Mouse (Mus musculus): ENCODE data around the gene Mboat1. TPM values are rescaled to one million over a fixed set of nuclear protein-coding genes. Genes with fewer than 3 reads are reported as not detected.

Gene Mboat1
- total RNA-seq (2021) = 1 to 10 TPM; 1.5 to 2.2 TPM
- long read RNA-seq, experiment 1, partial matches to known transcripts = 0 of 1 reads
- long read RNA-seq, experiment 1, other reads (novel, unspliced or antisense) = 0 of 1 reads
- long read RNA-seq, experiment 2, partial matches to known transcripts = 0 of 1 reads
- long read RNA-seq, experiment 2, other reads (novel, unspliced or antisense) = 1 of 1 reads

DNA sequence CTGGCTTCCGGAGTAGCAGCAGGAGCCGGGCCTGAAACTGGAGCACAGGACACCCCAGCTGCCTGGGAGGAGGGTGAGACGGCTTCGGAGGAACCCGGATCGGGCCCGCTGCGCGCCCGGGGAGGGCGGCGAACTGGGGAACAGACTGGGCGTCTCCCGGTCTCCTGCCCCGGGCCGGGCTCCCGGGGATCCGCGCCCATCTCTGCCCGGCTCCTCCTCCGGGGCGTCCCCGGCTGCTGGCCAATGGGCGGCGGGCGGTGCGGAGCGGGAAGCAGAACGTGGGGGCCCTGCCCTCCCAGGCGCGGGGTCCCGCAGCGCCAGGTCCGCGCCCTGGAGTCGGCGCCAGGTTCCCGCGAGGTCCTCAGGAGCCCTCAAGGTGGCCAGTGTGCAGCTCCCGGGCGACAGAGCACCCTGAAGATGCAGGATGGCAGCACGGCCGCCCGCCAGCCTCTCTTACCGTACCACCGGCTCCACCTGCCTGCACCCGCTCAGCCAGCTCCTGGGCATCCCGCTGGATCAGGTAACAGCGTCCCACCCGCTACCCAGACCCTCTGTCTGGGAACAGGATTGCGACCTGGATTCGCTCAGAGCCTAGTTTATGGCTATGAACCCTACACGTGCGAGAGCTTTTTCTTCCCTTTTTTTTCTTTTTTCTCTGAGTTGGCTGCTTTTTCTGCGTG, at the start of gene Mboat1:
Mboat1 (plus strand) TSS at position 247 of the 680 bp plus-strand sequence.
- peak within 1 kb of the TSS; percentile 64 for H3K27ac ChIP-seq
- H3K4me3 ChIP-seq = peak within 1 kb of the TSS; percentile 68
- peak; percentile 26 to 57 for DNase-seq (ENCODE audit: low spot score in 2 of 2)
- peak; percentile 19 for TF ChIP-seq CTCF (conservative IDR thresholded peaks at IDR 0.05)

- TF ChIP-seq CTCF (conservative IDR thresholded peaks at IDR 0.05) = peak; percentile 82
- no peak for DNase-seq (ENCODE audit: low spot score in 2 of 2)
- no peak overlapping the region for H3K4me3 ChIP-seq
- H3K27ac ChIP-seq = no peak overlapping the region
Observed at GRCm38 (mm10) chr13:30093086-30093485, 43.2 kb upstream of the Mboat1 start.

- Histone ChIP-seq H3K27ac (no peak overlapping the region), H3K4me3 (no peak overlapping the region)
- DNase-seq (ENCODE audit: low spot score in 2 of 2) = no peak
- TF ChIP-seq CTCF (conservative IDR thresholded peaks at IDR 0.05) = no peak
Observed at GRCm38 (mm10) chr13:30095851-30096250, 40.4 kb upstream of the Mboat1 start.

DNA sequence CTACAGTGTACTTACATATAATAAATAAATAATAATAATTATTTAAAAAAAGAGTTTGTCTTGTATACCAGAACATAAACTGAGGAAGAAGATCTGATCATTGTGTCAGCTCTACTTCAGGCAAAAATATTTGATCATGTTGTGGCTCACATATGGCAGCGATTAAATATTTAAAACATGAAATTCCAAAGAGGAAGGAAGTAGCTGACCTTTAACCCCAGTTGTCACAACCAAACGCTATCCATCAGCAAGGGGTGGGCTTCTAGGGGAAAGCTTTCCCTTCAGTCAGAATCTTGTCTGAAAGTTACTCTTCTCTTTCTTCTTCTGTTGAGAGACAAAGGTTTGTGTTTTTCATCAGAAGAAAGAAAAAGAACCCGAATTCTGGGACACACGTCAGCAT, 39.8 kb upstream of the Mboat1 start:
- no peak overlapping the region for H3K4me3 ChIP-seq
- no peak for DNase-seq (ENCODE audit: low spot score in 2 of 2)
- no peak overlapping the region for H3K27ac ChIP-seq
- TF ChIP-seq CTCF (conservative IDR thresholded peaks at IDR 0.05) = no peak

DNA sequence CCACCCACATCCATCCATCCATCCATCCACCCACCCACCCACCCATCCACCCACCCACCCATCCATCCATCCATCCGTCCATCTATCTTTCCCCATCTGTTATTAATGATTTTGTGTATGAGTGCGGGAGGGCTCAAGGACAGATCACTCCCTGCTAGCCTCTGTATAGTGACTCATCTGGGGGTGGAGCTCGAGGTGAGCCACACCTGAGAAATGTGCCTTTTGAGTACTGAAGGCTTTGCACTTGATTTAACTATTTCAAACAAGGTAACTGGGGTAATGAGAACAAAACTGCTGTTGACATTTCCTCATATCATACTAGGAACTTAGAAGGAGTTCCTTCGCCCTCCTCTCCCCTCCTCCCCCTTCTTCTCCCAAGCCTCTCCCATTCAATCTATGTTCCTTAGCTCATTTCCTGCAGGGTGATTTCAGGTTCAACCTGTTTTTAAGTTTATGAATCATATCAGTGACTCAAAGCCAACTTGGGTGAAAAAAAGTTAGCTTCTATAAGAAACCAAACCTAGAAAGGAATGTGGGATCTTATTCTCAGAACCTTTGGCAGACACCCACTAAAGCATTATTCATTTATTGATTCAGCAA, 27.2 kb upstream of the Mboat1 start:
- H3K27ac ChIP-seq = no peak overlapping the region

DNA sequence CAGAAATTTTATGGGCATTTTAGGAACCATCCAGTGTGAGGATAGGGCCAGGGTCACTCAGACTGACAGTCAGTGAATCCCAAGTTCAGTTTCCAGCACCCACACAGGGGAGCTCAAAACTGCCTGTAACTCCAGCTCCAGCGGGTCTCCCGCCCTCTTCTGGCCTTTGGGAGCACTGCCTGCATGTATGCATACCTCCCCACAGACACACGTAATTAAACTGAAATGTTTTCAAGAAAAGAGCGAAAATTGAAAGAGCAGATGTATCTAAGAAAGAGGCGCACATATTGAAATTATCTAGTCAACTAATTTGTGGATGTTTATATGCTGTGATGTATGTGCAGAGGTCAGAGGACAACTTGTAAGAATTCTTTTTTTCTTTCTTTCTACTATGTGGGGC, 20.5 kb upstream of the Mboat1 start:
- H3K27ac ChIP-seq = no peak overlapping the region
- TF ChIP-seq CTCF (conservative IDR thresholded peaks at IDR 0.05) = 0 out of 2 replicates have a peak, but pooled peaks have one; percentile 7
- no peak overlapping the region for H3K4me3 ChIP-seq
- no peak for DNase-seq (ENCODE audit: low spot score in 2 of 2)

More for the DNA sequence above, 27.2 kb upstream of the Mboat1 start:
- H3K4me3 ChIP-seq = no peak overlapping the region
- DNase-seq (ENCODE audit: low spot score in 2 of 2) = no peak
- no peak for TF ChIP-seq CTCF (conservative IDR thresholded peaks at IDR 0.05)

- DNase-seq (ENCODE audit: low spot score in 2 of 2) = no peak
- no peak for TF ChIP-seq CTCF (conservative IDR thresholded peaks at IDR 0.05)
- Histone ChIP-seq H3K27ac (no peak overlapping the region), H3K4me3 (peak overlapping the region; percentile 68)
Observed at GRCm38 (mm10) chr13:30136923-30137629, 787 bp downstream of the Mboat1 start.

DNA sequence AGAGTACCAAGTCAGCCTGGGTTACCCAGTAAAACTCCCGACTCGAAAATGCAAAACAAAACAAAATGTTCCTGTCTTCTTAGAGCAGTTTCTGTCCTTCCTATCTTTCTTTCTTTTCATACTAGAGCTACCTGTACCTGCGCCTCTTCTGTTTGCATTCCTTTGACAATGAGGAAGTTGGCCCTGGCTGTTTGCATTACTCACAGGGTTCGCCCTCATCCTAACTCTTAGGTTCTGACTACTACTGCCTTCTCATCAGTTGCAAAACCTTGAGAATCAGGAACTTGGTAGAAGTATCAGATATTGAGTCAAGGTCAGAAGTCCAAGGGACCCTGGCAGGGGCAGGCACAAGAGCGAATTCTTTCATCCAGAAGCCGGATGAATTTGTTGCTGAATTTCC, 1.7 kb downstream of the Mboat1 start:
- H3K27ac ChIP-seq = no peak overlapping the region
- no peak for TF ChIP-seq CTCF (conservative IDR thresholded peaks at IDR 0.05)
- H3K4me3 ChIP-seq = no peak overlapping the region
- DNase-seq (ENCODE audit: low spot score in 2 of 2) = no peak

GRCm38 (mm10) chr13:30140149-30140548, 3.9 kb downstream of the Mboat1 start:
- no peak for DNase-seq (ENCODE audit: low spot score in 2 of 2)
- no peak overlapping the region for H3K4me3 ChIP-seq
- H3K27ac ChIP-seq = no peak overlapping the region
- TF ChIP-seq CTCF (conservative IDR thresholded peaks at IDR 0.05) = no peak

DNA sequence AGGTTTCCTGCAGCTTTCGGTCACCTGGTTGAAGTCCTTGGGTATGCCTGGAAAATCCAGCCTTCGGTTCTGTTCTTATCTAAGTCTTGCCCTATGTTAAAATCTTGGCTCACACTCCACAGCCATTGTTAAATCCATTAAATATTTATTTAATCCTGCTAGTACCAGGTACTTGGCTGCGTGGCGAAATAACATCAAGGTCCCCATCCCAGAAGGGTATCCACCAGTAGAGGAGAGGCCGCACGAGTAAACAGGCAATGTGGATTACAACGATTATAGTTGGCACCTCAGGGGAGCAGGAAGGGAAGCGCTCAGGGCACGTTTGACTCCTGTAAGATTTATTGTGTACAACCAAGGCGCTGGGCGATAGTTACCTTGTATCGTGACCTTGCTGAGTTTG, 4.4 kb downstream of the Mboat1 start:
- H3K27ac ChIP-seq = no peak overlapping the region
- H3K4me3 ChIP-seq = no peak overlapping the region
- no peak for TF ChIP-seq CTCF (conservative IDR thresholded peaks at IDR 0.05)
- DNase-seq (ENCODE audit: low spot score in 2 of 2) = no peak

- no peak overlapping the region for H3K27ac ChIP-seq
- no peak for TF ChIP-seq CTCF (conservative IDR thresholded peaks at IDR 0.05)
- no peak overlapping the region for H3K4me3 ChIP-seq
- DNase-seq (ENCODE audit: low spot score in 2 of 2) = no peak
Observed at GRCm38 (mm10) chr13:30141996-30142395, 5.7 kb downstream of the Mboat1 start.

GRCm38 (mm10) chr13:30146468-30146867, 10.2 kb downstream of the Mboat1 start:
- no peak for TF ChIP-seq CTCF (conservative IDR thresholded peaks at IDR 0.05)
- no peak for DNase-seq (ENCODE audit: low spot score in 2 of 2)
- no peak overlapping the region for H3K27ac ChIP-seq
- H3K4me3 ChIP-seq = no peak overlapping the region

DNA sequence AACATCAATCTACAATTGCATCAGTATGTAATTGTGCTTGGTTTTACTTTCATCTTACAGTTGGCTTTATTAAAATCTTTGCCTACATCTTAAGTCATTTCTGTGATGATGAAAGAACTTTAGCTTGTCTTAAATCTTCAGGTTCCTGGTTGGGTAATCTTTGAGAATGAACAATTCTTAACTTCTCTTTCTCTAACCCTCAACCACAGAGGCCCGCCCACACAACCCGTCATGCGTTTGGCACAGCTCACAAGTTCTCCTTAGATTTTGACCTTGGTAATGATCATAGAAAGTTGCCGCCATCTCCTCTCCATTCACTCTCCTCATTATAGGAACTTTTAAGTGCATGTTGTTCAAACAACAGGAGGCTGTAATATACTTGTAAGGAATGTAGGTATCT, 18.0 kb downstream of the Mboat1 start:
- DNase-seq (ENCODE audit: low spot score in 2 of 2) = no peak
- no peak for TF ChIP-seq CTCF (conservative IDR thresholded peaks at IDR 0.05)
- H3K4me3 ChIP-seq = no peak overlapping the region

More for the DNA sequence above, 18.0 kb downstream of the Mboat1 start:
- no peak overlapping the region for H3K27ac ChIP-seq
